Mouse (Mus musculus) liver, embryonic 13.5 days (tissue): ENCODE results near the gene Zhx3. TPM values are rescaled to one million over a fixed set of nuclear protein-coding genes. Genes with fewer than 3 reads are reported as not detected.

ENCODE experiments used
- ATAC-seq: fragments of 200-750 bp; cut with Nextera tagmentation; 2 replicates; pipeline ENCODE4 v1.8.0; 2017; ENCODE audit warnings: low read depth, mild to moderate bottlenecking, moderate number of reproducible peaks, moderate library complexity
- DNase-seq: peaks from one replicate; pipeline ENCODE4 v3.0.0; 2022
- H3K27ac ChIP-seq: fragments of 300-500 bp; sonication (generic); 2 replicates; pipeline ENCODE4 v1.5.1; 2015; ENCODE audit warnings: moderate library complexity, mild to moderate bottlenecking, inconsistent platforms
- H3K27me3 ChIP-seq: fragments of 300-500 bp; sonication (generic); 2 replicates; pipeline ENCODE4 v1.6.1; 2015; ENCODE audit warnings: mild to moderate bottlenecking, inconsistent platforms
- H3K36me3 ChIP-seq: fragments of 300-500 bp; sonication (generic); 2 replicates; pipeline ENCODE4 v1.6.1; 2015; ENCODE audit warnings: mild to moderate bottlenecking, inconsistent platforms
- H3K4me1 ChIP-seq: fragments of 300-500 bp; sonication (generic); replicated peaks from 2 replicates; pipeline ENCODE4 v1.6.1; 2015; ENCODE audit warnings: inconsistent platforms
- H3K4me2 ChIP-seq: fragments of 300-500 bp; sonication (generic); 2 replicates; pipeline ENCODE4 v1.6.1; 2015; ENCODE audit warnings: inconsistent platforms, mild to moderate bottlenecking, moderate library complexity
- H3K4me3 ChIP-seq: fragments of 300-500 bp; sonication (generic); replicated peaks from 2 replicates; pipeline ENCODE4 v1.5.1; 2015; ENCODE audit warnings: mild to moderate bottlenecking, inconsistent platforms
- H3K9ac ChIP-seq: fragments of 300-500 bp; sonication (generic); 2 replicates; pipeline ENCODE4 v1.6.1; 2015; ENCODE audit warnings: mild to moderate bottlenecking, inconsistent platforms
- H3K9me3 ChIP-seq: fragments of 300-500 bp; sonication (generic); replicated peaks from 2 replicates; pipeline ENCODE4 v1.6.1; 2016; ENCODE audit warnings: inconsistent platforms
- WGBS: fragments of 180-500 bp; shearing (Covaris S2); methylation state at CpG from one replicate; pipeline ENCODE4 v1.1.7; 2015; ENCODE audit not compliant: insufficient replicate concordance; 5-methylcytosine and 5-hydroxymethylcytosine counted together
- polyA plus RNA-seq: library from polyadenylated mRNA; unstranded; fragments of >200 nt; fragmentation: Nextera tagmentation; extraction: Ambion mirVana; gene quantifications from 2 replicates; pipeline ENCODE4 v1.2.1, GENCODE M21; 2015

Gene Zhx3
- polyA plus RNA-seq = 2.0 and 2.1 TPM in 2 replicates

- peak within 1 kb of the TSS; percentile 89 for H3K27ac ChIP-seq
- H3K9ac ChIP-seq = peak within 1 kb of the TSS; percentile 95
- H3K9me3 ChIP-seq = no peaks in the 10 kb centered on the region
- H3K4me1 ChIP-seq = peaks cover 17% of the 10 kb centered on the region
- peak within 1 kb of the TSS; percentile 97 for H3K4me2 ChIP-seq
- no peaks in the 10 kb centered on the region for H3K36me3 ChIP-seq
- ATAC-seq (peak; percentile 92), DNase-seq (peak; percentile 77)
- 1% methylated on average over 38 of the region's 48 CpGs for WGBS
- no peaks in the 10 kb centered on the region for H3K27me3 ChIP-seq
- H3K4me3 ChIP-seq = peak within 1 kb of the TSS; percentile 85
These were observed at the start of gene Zhx3 for GRCm38 (mm10) chr2:160872890-160873382. TSS of gene Zhx3 (minus strand) at chr2:160872998.

- no peak overlapping the region for H3K4me2 ChIP-seq
- 59% methylated on average over 5 of the region's 7 CpGs for WGBS
- no peaks in the 10 kb centered on the region for H3K36me3 ChIP-seq
- H3K4me1 ChIP-seq = no peaks in the 10 kb centered on the region
- no peak overlapping the region for H3K9ac ChIP-seq
- H3K27me3 ChIP-seq = no peaks in the 10 kb centered on the region
- H3K9me3 ChIP-seq = no peaks in the 10 kb centered on the region
- H3K4me3 ChIP-seq = no peak overlapping the region
- no peak overlapping the region for H3K27ac ChIP-seq
- DNase-seq (no peak), ATAC-seq (no peak)
These were observed 48.5 kb upstream of the Zhx3 start for GRCm38 (mm10) chr2:160921285-160921684.

GRCm38 (mm10) chr2:160918930-160919215 lies 46.1 kb upstream of the Zhx3 start:
- 75% methylated on average over 2 of the region's 2 CpGs for WGBS

GRCm38 (mm10) chr2:160918154-160918929 lies 45.5 kb upstream of the Zhx3 start:
- no peaks in the 10 kb centered on the region for H3K4me1 ChIP-seq

More at GRCm38 (mm10) chr2:160918930-160919215, 46.1 kb upstream of the Zhx3 start:
- no peaks in the 10 kb centered on the region for H3K9me3 ChIP-seq
- no peak for ATAC-seq
- DNase-seq = no peak
- H3K4me2 ChIP-seq = no peak overlapping the region
- H3K36me3 ChIP-seq = no peaks in the 10 kb centered on the region
- H3K27ac ChIP-seq = no peak overlapping the region
- no peak overlapping the region for H3K9ac ChIP-seq
- H3K4me1 ChIP-seq = no peaks in the 10 kb centered on the region
- H3K27me3 ChIP-seq = peaks cover 12% of the 10 kb centered on the region
- H3K4me3 ChIP-seq = no peak overlapping the region

GRCm38 (mm10) chr2:160917313-160917712 lies 44.5 kb upstream of the Zhx3 start:
- 82% methylated on average over 3 of the region's 3 CpGs for WGBS

More at GRCm38 (mm10) chr2:160918154-160918929, 45.5 kb upstream of the Zhx3 start:
- no peak for DNase-seq
- H3K4me3 ChIP-seq = no peak overlapping the region
- ATAC-seq = no peak
- H3K9ac ChIP-seq = no peak overlapping the region
- H3K27ac ChIP-seq = no peak overlapping the region
- peaks cover 17% of the 10 kb centered on the region for H3K27me3 ChIP-seq
- no peaks in the 10 kb centered on the region for H3K36me3 ChIP-seq
- H3K9me3 ChIP-seq = no peaks in the 10 kb centered on the region
- WGBS = 56% methylated on average over 8 of the region's 8 CpGs
- no peak overlapping the region for H3K4me2 ChIP-seq

GRCm38 (mm10) chr2:160916714-160917113 lies 43.9 kb upstream of the Zhx3 start:
- Histone ChIP-seq H3K4me2 (no peak overlapping the region), H3K9me3 (no peaks in the 10 kb centered on the region), H3K36me3 (no peaks in the 10 kb centered on the region), H3K4me3 (no peak overlapping the region), H3K27ac (no peak overlapping the region), H3K4me1 (0 out of 2 replicates have a peak, but pooled peaks cover 3% of the 10 kb centered on the region), H3K9ac (no peak overlapping the region), H3K27me3 (peaks cover 33% of the 10 kb centered on the region)
- ATAC-seq (no peak), DNase-seq (no peak)
- 68% methylated on average over 8 of the region's 8 CpGs for WGBS

More at GRCm38 (mm10) chr2:160917313-160917712, 44.5 kb upstream of the Zhx3 start:
- H3K4me2 ChIP-seq = no peak overlapping the region
- H3K9me3 ChIP-seq = no peaks in the 10 kb centered on the region
- no peak overlapping the region for H3K4me3 ChIP-seq
- ATAC-seq (no peak), DNase-seq (no peak)
- H3K27me3 ChIP-seq = peaks cover 27% of the 10 kb centered on the region
- no peaks in the 10 kb centered on the region for H3K4me1 ChIP-seq
- no peaks in the 10 kb centered on the region for H3K36me3 ChIP-seq
- no peak overlapping the region for H3K27ac ChIP-seq
- H3K9ac ChIP-seq = no peak overlapping the region

- H3K27ac ChIP-seq = no peak overlapping the region
- no peaks in the 10 kb centered on the region for H3K36me3 ChIP-seq
- H3K4me1 ChIP-seq = 0 out of 2 replicates have a peak, but pooled peaks cover 6% of the 10 kb centered on the region
- no peak overlapping the region for H3K4me2 ChIP-seq
- peaks cover 40% of the 10 kb centered on the region for H3K27me3 ChIP-seq
- H3K9ac ChIP-seq = no peak overlapping the region
- no peak overlapping the region for H3K4me3 ChIP-seq
- ATAC-seq (no peak), DNase-seq (no peak)
- no peaks in the 10 kb centered on the region for H3K9me3 ChIP-seq
- 64% methylated on average over 13 of the region's 13 CpGs for WGBS
These were observed 43.2 kb upstream of the Zhx3 start for GRCm38 (mm10) chr2:160915821-160916610.

GRCm38 (mm10) chr2:160914656-160915055 lies 41.9 kb upstream of the Zhx3 start:
- Histone ChIP-seq H3K4me1 (0 out of 2 replicates have a peak, but pooled peaks cover 6% of the 10 kb centered on the region), H3K9ac (no peak overlapping the region), H3K27me3 (peaks cover 53% of the 10 kb centered on the region), H3K27ac (no peak overlapping the region), H3K36me3 (no peaks in the 10 kb centered on the region), H3K4me2 (no peak overlapping the region), H3K9me3 (no peaks in the 10 kb centered on the region), H3K4me3 (no peak overlapping the region)
- ATAC-seq (no peak), DNase-seq (no peak)
- 61% methylated on average over 9 of the region's 9 CpGs for WGBS

- no peaks in the 10 kb centered on the region for H3K9me3 ChIP-seq
- ATAC-seq (no peak), DNase-seq (no peak)
- H3K9ac ChIP-seq = peak within 1 kb of the TSS; percentile 9; the same call in 1 of the 2 replicates
- no peak within 1 kb of the TSS for H3K27ac ChIP-seq
- 3% methylated on average over 46 of the region's 46 CpGs for WGBS
- peak within 1 kb of the TSS; percentile 60 for H3K4me2 ChIP-seq
- H3K27me3 ChIP-seq = peaks cover 62% of the 10 kb centered on the region
- 0 out of 2 replicates have a peak, but pooled peaks cover 6% of the 10 kb centered on the region for H3K4me1 ChIP-seq
- H3K36me3 ChIP-seq = no peaks in the 10 kb centered on the region
- H3K4me3 ChIP-seq = peak within 1 kb of the TSS; percentile 40
These were observed 39.5 kb upstream of the Zhx3 start, which contains the start of gene Emilin3 for GRCm38 (mm10) chr2:160912231-160912671. TSS of gene Emilin3 (minus strand) at chr2:160912328.

GRCm38 (mm10) chr2:160911558-160912201 lies 38.9 kb upstream of the Zhx3 start:
- Histone ChIP-seq H3K4me3 (peak overlapping the region; percentile 40), H3K9ac (peak overlapping the region; percentile 9; the same call in 1 of the 2 replicates), H3K27ac (no peak overlapping the region), H3K36me3 (no peaks in the 10 kb centered on the region), H3K9me3 (no peaks in the 10 kb centered on the region), H3K4me1 (0 out of 2 replicates have a peak, but pooled peaks cover 6% of the 10 kb centered on the region), H3K27me3 (peaks cover 62% of the 10 kb centered on the region), H3K4me2 (peak overlapping the region; percentile 60)
- ATAC-seq (no peak), DNase-seq (no peak)
- 3% methylated on average over 55 of the region's 64 CpGs for WGBS

- Histone ChIP-seq H3K9me3 (no peaks in the 10 kb centered on the region), H3K9ac (no peak overlapping the region), H3K4me1 (0 out of 2 replicates have a peak, but pooled peaks cover 6% of the 10 kb centered on the region), H3K4me3 (no peak overlapping the region), H3K27ac (no peak overlapping the region), H3K4me2 (no peak overlapping the region), H3K36me3 (no peaks in the 10 kb centered on the region), H3K27me3 (peaks cover 62% of the 10 kb centered on the region)
- DNase-seq = no peak
- WGBS = 62% methylated on average over 5 of the region's 5 CpGs
- no peak for ATAC-seq
These were observed 37.8 kb upstream of the Zhx3 start for GRCm38 (mm10) chr2:160910633-160911032.
